Mouse (Mus musculus) layer of hippocampus, adult 18-20 months (tissue): Measurements from ENCODE around the gene Vipas39. TPM values are rescaled to one million over a fixed set of nuclear protein-coding genes. Genes with fewer than 3 reads are reported as not detected.
"Not testable (repeated sequence)": the region's sequence is repeated elsewhere in the genome, so short reads cannot be mapped to it uniquely, and the experiment has no call there.

ENCODE experiments used
- DNase-seq, 2 experiments: peaks; one replicate each; pipeline ENCODE4 v3.0.0; 2022; ENCODE audit warnings: low spot score in 2 of 2
- long read RNA-seq: library from polyadenylated mRNA; stranded (forward); transcript quantifications from one replicate; pipeline ENCODE4 v2.0.0, GENCODE M21; 2021
- total RNA-seq, 2 experiments: library from RNA; stranded (reverse); gene quantifications; 2 replicates each; pipeline ENCODE4 v1.2.3; 2021

The Vipas39 gene
- 10 to 100 TPM; 51.8 to 52.9 TPM for total RNA-seq
- long read RNA-seq, transcript Vipas39-202 (20 exons, 2,524 nt): major isoform, 27 of 35 reads
- long read RNA-seq, partial matches to known transcripts: 3 of 35 reads
- long read RNA-seq, other reads (novel, unspliced or antisense): 4 of 35 reads

- peak; percentile 90 to 96 for DNase-seq
Measured at GRCm38 (mm10) chr12:87266108-87266826, at the start of gene Vipas39, which contains the start of gene Ahsa1. Gene Vipas39 (minus strand): TSS chr12:87266256. Gene Ahsa1 (plus strand): TSS chr12:87266479.

- no peak for DNase-seq
Measured at GRCm38 (mm10) chr12:87313098-87313497, 47.0 kb upstream of the Vipas39 start.

- not testable (repeated sequence) for DNase-seq
Measured at GRCm38 (mm10) chr12:87306584-87306844, 40.5 kb upstream of the Vipas39 start.

GRCm38 (mm10) chr12:87305767-87306583, 39.9 kb upstream of the Vipas39 start:
- peak in 1 of 2 experiments; percentile 9 for DNase-seq

- DNase-seq: no peak
Measured at GRCm38 (mm10) chr12:87301189-87301588, 35.1 kb upstream of the Vipas39 start.

GRCm38 (mm10) chr12:87300441-87300690, 34.3 kb upstream of the Vipas39 start:
- DNase-seq: no peak

GRCm38 (mm10) chr12:87299657-87300440, 33.8 kb upstream of the Vipas39 start, which contains the start of gene Ism2:
Gene Ism2 (minus strand): TSS chr12:87299705.
- DNase-seq: peak in 1 of 2 experiments; percentile 7

GRCm38 (mm10) chr12:87299037-87299656, 33.1 kb upstream of the Vipas39 start:
- no peak for DNase-seq

- no peak for DNase-seq
Measured at GRCm38 (mm10) chr12:87293934-87294333, 27.9 kb upstream of the Vipas39 start.

GRCm38 (mm10) chr12:87289100-87289499, 23.0 kb upstream of the Vipas39 start:
- DNase-seq: no peak

GRCm38 (mm10) chr12:87284726-87285125, 18.7 kb upstream of the Vipas39 start:
- DNase-seq: no peak

- no peak for DNase-seq
Measured at GRCm38 (mm10) chr12:87284268-87284667, 18.2 kb upstream of the Vipas39 start.

- no peak for DNase-seq
Measured at GRCm38 (mm10) chr12:87283706-87284105, 17.6 kb upstream of the Vipas39 start.

GRCm38 (mm10) chr12:87282743-87283142, 16.7 kb upstream of the Vipas39 start:
- DNase-seq: no peak

GRCm38 (mm10) chr12:87281766-87282165, 15.7 kb upstream of the Vipas39 start:
- no peak for DNase-seq

- DNase-seq: no peak
Measured at GRCm38 (mm10) chr12:87279879-87280278, 13.8 kb upstream of the Vipas39 start.

- DNase-seq: no peak
Measured at GRCm38 (mm10) chr12:87279350-87279749, 13.3 kb upstream of the Vipas39 start.

- DNase-seq: no peak
Measured at GRCm38 (mm10) chr12:87278118-87278730, 12.2 kb upstream of the Vipas39 start.

- not testable (repeated sequence) for DNase-seq
Measured at GRCm38 (mm10) chr12:87277251-87277650, 11.2 kb upstream of the Vipas39 start.
